Mouse (Mus musculus) bone marrow, adult 2 months (tissue): ENCODE data around the gene Ptprcap. TPM values are rescaled to one million over a fixed set of nuclear protein-coding genes. Genes with fewer than 3 reads are reported as not detected.

Experiments
- H3K27ac ChIP-seq: fragments of 200-500 bp; 2 replicates; pipeline ENCODE4 v1.5.1; 2012; ENCODE audit warnings: low read depth, mild to moderate bottlenecking, control low read depth, inconsistent platforms, low read length; ENCODE audit not compliant: control insufficient read depth, poor library complexity, insufficient read depth
- H3K4me1 ChIP-seq: fragments of 200-500 bp; 2 replicates; pipeline ENCODE4 v1.6.1; 2011; ENCODE audit warnings: low read length; ENCODE audit not compliant: control insufficient read depth, insufficient read depth
- H3K4me3 ChIP-seq: fragments of 200-500 bp; replicated peaks from 2 replicates; pipeline ENCODE3; 2011; ENCODE audit warnings: mild to moderate bottlenecking, low read depth, low read length, control low read depth; ENCODE audit not compliant: control insufficient read depth
- CTCF ChIP-seq: fragments of 200-500 bp; IDR thresholded peaks from 2 replicates; pipeline ENCODE4 v1.5.1; 2011; ENCODE audit warnings: low read length, control low read depth; ENCODE audit not compliant: control insufficient read depth, insufficient read depth
- POLR2A ChIP-seq: fragments of 200-500 bp; IDR thresholded peaks from 2 replicates; pipeline ENCODE4 v1.6.1; 2011; ENCODE audit warnings: low read depth, mild to moderate bottlenecking, control low read depth, low read length, borderline replicate concordance; ENCODE audit not compliant: control insufficient read depth
- WGBS: fragments of 180-500 bp; shearing (Covaris S2); methylation state at CpG from one replicate; pipeline ENCODE4 v1.1.7; 2018; 5-methylcytosine and 5-hydroxymethylcytosine counted together
- polyA plus RNA-seq: library from polyadenylated mRNA; stranded (reverse); fragments of >200 nt; gene quantifications from 2 replicates; pipeline ENCODE4 v1.2.4, GENCODE M21; 2011; ENCODE audit warnings: low replicate concordance; ENCODE audit not compliant: missing spikeins, insufficient read depth, insufficient read length

The Ptprcap gene
- polyA plus RNA-seq, 1 experiment, result 60.8 TPM

DNA sequence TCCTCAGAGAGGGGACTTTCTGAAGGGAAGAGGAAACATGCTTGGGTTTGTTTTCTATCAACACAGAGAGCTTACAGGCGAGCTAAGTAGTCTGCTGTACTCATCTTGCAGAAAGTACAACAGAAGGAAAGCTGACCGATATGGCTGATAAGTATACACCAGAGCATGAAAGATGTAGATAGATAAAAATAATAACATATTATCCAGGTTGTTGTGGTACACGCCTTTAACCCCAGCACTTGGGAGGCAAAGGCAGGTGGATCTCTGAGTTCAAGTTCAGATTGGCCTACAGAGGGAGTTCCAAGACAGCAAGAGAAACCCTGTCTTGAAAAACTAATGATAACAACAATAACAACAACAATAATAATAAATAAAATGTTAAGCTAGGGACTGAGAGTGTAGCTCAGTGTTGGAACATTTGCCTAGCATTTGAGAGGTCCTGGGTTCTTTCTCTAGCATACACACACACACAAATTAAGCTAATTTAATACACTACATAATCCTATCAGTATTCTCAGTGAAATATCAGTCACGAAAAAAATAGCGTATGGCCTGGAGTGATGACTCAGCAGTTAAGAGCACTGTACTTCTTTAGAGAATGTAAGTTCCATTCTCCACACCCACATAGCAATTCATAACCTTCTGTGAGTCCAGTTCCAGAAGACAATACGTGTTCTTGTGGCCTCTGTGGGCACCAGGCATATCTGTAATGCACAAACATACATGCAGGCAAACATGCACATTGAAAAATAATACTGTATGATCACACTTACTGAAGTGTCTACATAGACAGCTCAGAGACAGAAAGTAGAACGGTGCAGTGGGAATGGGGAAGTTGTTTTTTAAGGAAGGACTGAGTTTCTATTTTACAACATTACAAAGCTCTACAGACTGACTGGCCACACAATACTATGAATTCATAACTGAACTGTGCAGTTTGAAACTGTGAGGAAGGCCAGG is 30.7 kb upstream of the Ptprcap start:
- TF ChIP-seq CTCF, result no peak
- no peak for TF ChIP-seq POLR2A
- no peak overlapping the region for H3K4me3 ChIP-seq

DNA sequence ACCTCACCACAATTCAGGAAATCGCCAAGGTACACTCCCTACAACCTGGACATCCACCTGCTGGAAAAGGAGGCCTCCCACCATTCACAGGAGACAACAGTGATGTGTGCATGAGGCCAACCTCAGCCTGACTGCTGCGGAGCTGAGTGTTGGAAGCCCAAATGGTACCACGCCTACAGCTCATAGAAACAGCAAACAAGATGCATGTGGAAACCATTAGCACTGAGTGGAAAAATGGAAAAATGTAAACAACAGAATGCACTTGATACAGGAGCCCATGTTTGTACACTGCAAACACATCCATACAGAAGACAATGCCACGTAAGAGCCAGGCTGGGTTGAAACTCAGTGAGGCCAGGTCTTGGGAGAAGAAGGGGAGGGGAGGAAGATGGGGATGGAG is 29.0 kb upstream of the Ptprcap start:
- no peak overlapping the region for H3K4me3 ChIP-seq
- TF ChIP-seq CTCF (no peak), POLR2A (no peak)
- peaks cover 11% of the 10 kb centered on the region for H3K4me1 ChIP-seq
- 80% methylated on average over 4 of the region's 4 CpGs for WGBS
- no peak overlapping the region for H3K27ac ChIP-seq

More for the DNA sequence above, 30.7 kb upstream of the Ptprcap start:
- H3K4me1 ChIP-seq, result peaks cover 12% of the 10 kb centered on the region
- 23% methylated on average over 7 of the region's 7 CpGs for WGBS
- peak overlapping the region; percentile 16; the same call in 1 of the 2 replicates for H3K27ac ChIP-seq

DNA sequence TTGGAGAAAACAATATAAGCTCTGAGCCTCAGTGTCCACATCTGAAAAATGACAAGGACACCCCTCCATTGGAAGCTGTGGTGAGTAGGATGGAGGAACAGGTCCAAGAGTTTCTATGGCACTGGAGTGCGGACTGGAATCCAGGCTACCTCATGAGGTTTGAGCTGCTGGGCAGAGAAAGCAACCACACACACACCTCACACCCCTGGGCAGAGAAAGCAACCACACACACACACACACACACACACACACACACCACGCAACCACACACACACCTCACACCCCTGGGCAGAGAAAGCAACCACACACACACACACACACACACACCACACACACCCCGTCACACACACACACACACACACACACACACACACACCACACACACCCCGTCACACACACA is 28.1 kb upstream of the Ptprcap start:
- 17% methylated on average over 4 of the region's 4 CpGs for WGBS
- H3K4me1 ChIP-seq, result peaks cover 11% of the 10 kb centered on the region
- H3K27ac ChIP-seq, result peak overlapping the region; percentile 63
- peak overlapping the region; percentile 31 for H3K4me3 ChIP-seq

DNA sequence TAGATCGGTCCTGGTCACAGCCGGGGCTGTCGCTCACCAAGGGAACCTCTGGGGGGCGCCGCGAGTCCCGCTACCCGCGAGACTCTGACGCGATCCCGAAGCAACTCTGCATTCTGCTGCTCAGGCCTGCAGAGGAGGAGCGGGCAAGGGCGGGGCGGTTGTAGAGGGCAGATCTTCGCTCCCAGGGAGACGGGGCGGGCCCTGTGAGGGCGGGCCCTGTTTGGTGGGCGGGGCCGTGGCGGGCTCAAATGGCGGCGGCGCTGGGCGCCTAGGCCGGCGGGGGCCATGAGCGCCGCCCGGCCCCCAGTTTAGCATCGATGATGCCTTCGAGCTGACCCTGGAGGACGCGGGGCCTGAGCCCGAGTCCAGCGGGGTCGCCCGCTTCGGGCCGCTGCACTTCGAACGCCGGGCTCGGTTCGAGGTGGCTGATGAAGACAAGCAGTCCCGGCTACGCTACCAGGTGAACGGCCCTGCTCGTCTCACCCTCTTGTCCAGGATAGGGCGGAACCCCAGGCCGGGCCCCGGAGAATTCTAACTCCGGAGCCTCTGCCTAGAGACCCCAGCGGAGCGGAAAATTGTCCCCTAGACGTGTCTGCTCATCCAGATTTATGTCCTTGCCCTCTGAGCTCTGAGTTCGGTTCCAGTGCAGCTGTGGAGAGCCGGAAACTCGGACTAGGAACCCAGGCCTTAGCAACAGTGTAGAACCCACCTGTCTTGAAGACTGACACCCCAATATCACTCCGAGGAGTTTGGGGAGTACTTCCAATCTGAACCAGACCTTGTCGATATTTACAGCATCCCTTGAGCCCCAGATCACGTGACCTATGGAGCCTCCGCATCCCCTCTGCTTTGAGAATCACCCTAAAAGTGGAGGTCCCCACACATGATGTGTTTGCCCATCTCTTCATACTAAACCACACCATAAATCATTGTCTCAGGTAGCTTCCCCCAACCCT is 27.4 kb upstream of the Ptprcap start, which contains the start of gene Aip:
TSS of gene Aip (minus strand) at position 118 of the 956 bp plus-strand sequence.
- WGBS, result under 1% methylated on average over 64 of the region's 64 CpGs
- H3K27ac ChIP-seq, result peak within 1 kb of the TSS; percentile 72
- peaks cover 8% of the 10 kb centered on the region for H3K4me1 ChIP-seq
- TF ChIP-seq CTCF (peak; percentile 79), POLR2A (peak; percentile 82; the same call in 1 of the 2 replicates)
- H3K4me3 ChIP-seq, result peak within 1 kb of the TSS; percentile 83

DNA sequence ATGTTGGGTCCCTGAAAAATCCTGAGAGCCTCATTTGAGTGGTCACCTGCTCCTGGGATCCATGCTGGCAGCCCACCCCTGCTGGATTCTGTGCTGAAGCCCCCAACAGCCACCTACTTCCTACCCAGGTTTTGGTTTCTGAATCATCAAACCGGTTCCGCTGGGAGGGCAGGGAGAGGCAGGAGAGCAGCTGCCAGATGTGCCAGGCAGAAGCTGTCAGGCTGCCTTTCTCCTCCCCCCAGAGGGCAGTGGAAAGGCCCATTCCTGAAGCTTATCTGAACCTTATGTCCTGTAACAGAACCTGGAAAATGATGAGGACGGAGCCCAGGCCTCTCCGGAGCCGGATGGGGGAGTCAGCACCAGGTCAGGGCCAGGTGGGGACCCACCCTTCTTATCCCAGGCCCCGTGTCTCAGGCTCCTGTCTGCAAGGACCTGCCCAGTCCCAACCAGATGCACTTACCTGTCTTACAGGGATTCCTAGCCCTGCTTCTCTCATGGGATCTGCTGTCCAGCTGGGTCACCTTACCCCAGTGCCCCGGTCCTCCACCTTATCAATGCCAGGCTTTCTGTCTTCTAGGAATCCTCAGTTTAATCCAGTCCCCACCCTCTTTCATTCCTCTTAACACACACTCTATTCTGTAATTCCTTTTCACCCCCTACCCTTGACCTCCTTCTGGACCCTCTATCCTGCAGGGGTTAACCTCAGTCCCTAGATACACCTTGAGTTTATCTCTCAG is 26.5 kb upstream of the Ptprcap start:
- peak overlapping the region; percentile 83 for H3K4me3 ChIP-seq
- peaks cover 8% of the 10 kb centered on the region for H3K4me1 ChIP-seq
- WGBS, result 66% methylated on average over 7 of the region's 7 CpGs
- peak overlapping the region; percentile 40; the same call in 1 of the 2 replicates for H3K27ac ChIP-seq
- TF ChIP-seq POLR2A, result no peak
- no peak for TF ChIP-seq CTCF

DNA sequence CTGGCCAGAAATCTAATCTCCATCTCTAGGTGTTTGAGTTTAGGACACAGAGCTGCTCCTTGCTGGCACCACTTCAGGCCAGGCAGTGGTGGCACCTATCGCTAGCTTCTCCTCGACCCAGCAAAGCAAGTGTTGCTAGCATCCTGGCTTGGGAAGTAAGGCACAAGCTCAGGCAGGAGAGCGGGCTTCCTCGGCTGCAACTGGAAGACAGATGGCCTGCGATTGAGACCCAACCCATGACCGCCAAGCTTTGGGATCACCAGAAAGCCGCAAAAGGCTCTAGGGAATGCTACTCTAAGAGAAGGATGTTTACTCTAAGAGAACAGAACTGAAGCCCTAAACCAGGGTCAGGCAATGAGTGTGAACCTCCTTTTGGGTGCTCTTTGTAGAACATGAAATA is 23.9 kb upstream of the Ptprcap start:
- Histone ChIP-seq H3K27ac (peak overlapping the region; percentile 40; the same call in 1 of the 2 replicates), H3K4me3 (no peak overlapping the region), H3K4me1 (peaks cover 4% of the 10 kb centered on the region; the same call in 1 of the 2 replicates)
- 96% methylated on average over 7 of the region's 7 CpGs for WGBS
- no peak for TF ChIP-seq POLR2A
- no peak for TF ChIP-seq CTCF

DNA sequence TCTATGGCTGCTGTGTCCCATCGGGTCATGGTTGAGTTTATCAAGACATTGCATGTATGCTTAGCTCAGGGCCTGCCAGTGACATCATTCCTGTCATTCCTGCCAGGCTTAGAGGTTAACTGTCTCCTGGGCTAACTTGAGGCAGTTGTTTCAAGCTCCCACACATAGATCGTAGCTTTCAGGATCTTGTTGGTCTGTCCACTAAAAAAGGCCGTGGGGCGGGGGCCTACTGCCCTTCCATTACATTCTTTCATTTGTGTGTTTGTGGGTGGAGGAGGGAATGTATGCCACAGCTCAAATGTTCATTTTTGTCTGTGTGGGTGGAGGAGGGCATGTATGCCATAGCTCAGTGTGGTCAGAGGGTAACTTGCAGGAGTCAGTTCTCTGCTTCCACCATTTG is 23.3 kb upstream of the Ptprcap start:
- no peak for TF ChIP-seq CTCF
- no peak for TF ChIP-seq POLR2A
- Histone ChIP-seq H3K4me1 (peaks cover 4% of the 10 kb centered on the region; the same call in 1 of the 2 replicates), H3K4me3 (peak overlapping the region; percentile 35), H3K27ac (peak overlapping the region; percentile 40)
- 78% methylated on average over 4 of the region's 4 CpGs for WGBS

DNA sequence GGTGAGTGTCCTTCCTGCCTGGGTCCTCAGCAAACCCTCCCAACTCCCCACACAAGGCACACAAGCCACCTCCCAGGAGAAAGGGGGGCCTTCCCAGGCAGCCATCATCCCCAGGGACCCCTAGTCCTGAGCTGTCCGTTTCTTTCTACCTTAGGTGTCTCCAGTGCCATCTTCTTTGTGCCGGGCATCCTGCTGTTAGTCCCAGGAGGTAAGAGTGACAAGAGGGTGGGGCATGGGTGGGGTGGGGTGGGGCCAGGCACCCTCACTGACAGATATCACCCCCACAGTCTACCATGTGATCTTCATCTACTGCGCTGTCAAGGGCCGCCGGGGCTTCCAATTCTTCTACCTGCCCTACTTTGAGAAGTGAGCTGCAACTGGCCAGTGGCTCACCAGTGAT is 22.3 kb upstream of the Ptprcap start:
- peak overlapping the region; percentile 69 for H3K4me3 ChIP-seq
- H3K27ac ChIP-seq, result peak overlapping the region; percentile 57
- WGBS, result 53% methylated on average over 5 of the region's 5 CpGs
- H3K4me1 ChIP-seq, result peaks cover 4% of the 10 kb centered on the region; the same call in 1 of the 2 replicates
- TF ChIP-seq POLR2A (peak; percentile 39; the same call in 1 of the 2 replicates), CTCF (no peak)
